Comparison of ENCODE assay signal across 16 mouse cellular contexts in genomic region chr2:71122268-71123029, GRCm38 (mm10). TPM values are rescaled to one million over a fixed set of nuclear protein-coding genes. Genes with fewer than 3 reads are reported as not detected.
DNase-seq lines count a peak whose midpoint lies in the region; ATAC-seq and TF ChIP-seq lines count a peak whose summit lies in the region.
"Had no signal": no experiment of that assay in that cellular context is flagged by ENCODE, and none has a peak within 500 bp of the region (broad histone marks: within the 10 kb centered on the region; RNA-seq: fewer than 3 reads in every experiment).

No protein-coding gene starts in this region.

- H3K36me3 ChIP-seq in forebrain, embryonic 16.5 days (ENCODE audit: control insufficient read depth, insufficient read depth), result no peaks in the 10 kb centered on the region
- H3K36me3 ChIP-seq in forebrain, postnatal 0 days (ENCODE audit: insufficient read depth), result no peaks in the 10 kb centered on the region
- H3K36me3 ChIP-seq in midbrain, embryonic 11.5 days (ENCODE audit: control insufficient read depth, insufficient read depth, low read length), result no peaks in the 10 kb centered on the region
- no peaks in the 10 kb centered on the region for H3K36me3 ChIP-seq in midbrain, embryonic 10.5 days
- no peaks in the 10 kb centered on the region for H3K36me3 ChIP-seq in midbrain, postnatal 0 days (ENCODE audit: insufficient read depth, low read length)
- H3K36me3 ChIP-seq: stomach, embryonic 15.5 days had no signal

- no peak overlapping the region for H3K9ac ChIP-seq in forebrain, embryonic 16.5 days (replicated peaks; ENCODE audit: low read depth, low read length)
- no peak overlapping the region for H3K9ac ChIP-seq in forebrain, postnatal 0 days
- no peak overlapping the region for H3K9ac ChIP-seq in midbrain, embryonic 11.5 days (ENCODE audit: low read length)
- H3K9ac ChIP-seq in midbrain, postnatal 0 days (replicated peaks; ENCODE audit: low read length, poor library complexity, severe bottlenecking), result no peak overlapping the region
- H3K9ac ChIP-seq: liver, embryonic 14.5 days; stomach, embryonic 15.5 days had no signal

- 44% methylated on average over 13 of the region's 13 CpGs for WGBS in forebrain, embryonic 16.5 days
- 47% methylated on average over 13 of the region's 13 CpGs for WGBS in forebrain, postnatal 0 days
- WGBS in midbrain, embryonic 11.5 days, result 85% methylated on average over 13 of the region's 13 CpGs
- WGBS in midbrain, embryonic 10.5 days, result 89% methylated on average over 13 of the region's 13 CpGs
- WGBS in midbrain, postnatal 0 days, result 66% methylated on average over 13 of the region's 13 CpGs

- H3K4me2 ChIP-seq in forebrain, embryonic 16.5 days (ENCODE audit: low read length), result no peak overlapping the region
- H3K4me2 ChIP-seq in forebrain, postnatal 0 days (ENCODE audit: low read depth), result no peak overlapping the region
- H3K4me2 ChIP-seq in midbrain, embryonic 11.5 days, result no peak overlapping the region
- H3K4me2 ChIP-seq in midbrain, postnatal 0 days (ENCODE audit: low read depth, low read length, poor library complexity, severe bottlenecking), result no peak overlapping the region
- H3K4me2 ChIP-seq: stomach, embryonic 15.5 days had no signal

- no peaks in the 10 kb centered on the region for H3K9me3 ChIP-seq in forebrain, embryonic 16.5 days (ENCODE audit: control insufficient read depth, low read length)
- H3K9me3 ChIP-seq in forebrain, postnatal 0 days (ENCODE audit: low read length), result no peaks in the 10 kb centered on the region
- H3K9me3 ChIP-seq in midbrain, embryonic 11.5 days (ENCODE audit: control insufficient read depth, low read length), result no peaks in the 10 kb centered on the region
- no peaks in the 10 kb centered on the region for H3K9me3 ChIP-seq in midbrain, embryonic 10.5 days (replicated peaks)
- no peaks in the 10 kb centered on the region for H3K9me3 ChIP-seq in midbrain, postnatal 0 days (ENCODE audit: low read length)
- H3K9me3 ChIP-seq: stomach, embryonic 15.5 days had no signal

- no peak for TF ChIP-seq CTCF in forebrain, postnatal 0 days (IDR thresholded peaks at IDR 0.05; ENCODE audit: low read depth)
- no peak for TF ChIP-seq CTCF in midbrain, postnatal 0 days (IDR thresholded peaks at IDR 0.05)

- H3K27me3 ChIP-seq in forebrain, embryonic 16.5 days (replicated peaks; ENCODE audit: control insufficient read depth, insufficient read depth, low read length), result peaks cover 2% of the 10 kb centered on the region; the same call in 1 of the 2 replicates
- H3K27me3 ChIP-seq in forebrain, postnatal 0 days (ENCODE audit: insufficient read depth, low read length), result peaks cover 4% of the 10 kb centered on the region
- H3K27me3 ChIP-seq in midbrain, embryonic 11.5 days (ENCODE audit: control insufficient read depth, insufficient read depth, low read length), result peaks cover 7% of the 10 kb centered on the region; the same call in 1 of the 2 replicates
- H3K27me3 ChIP-seq in midbrain, embryonic 10.5 days (ENCODE audit: low read depth, poor library complexity, severe bottlenecking), result peaks cover 30% of the 10 kb centered on the region
- H3K27me3 ChIP-seq in midbrain, postnatal 0 days (ENCODE audit: insufficient read depth, low read length), result peaks cover 10% of the 10 kb centered on the region; the same call in 1 of the 2 replicates
- H3K27me3 ChIP-seq: stomach, embryonic 15.5 days had no signal

- H3K4me1 ChIP-seq in forebrain, embryonic 16.5 days (replicated peaks; ENCODE audit: control insufficient read depth, insufficient read depth, low read length), result peaks cover 22% of the 10 kb centered on the region
- 0 out of 2 replicates have a peak, but pooled peaks cover 6% of the 10 kb centered on the region for H3K4me1 ChIP-seq in forebrain, postnatal 0 days (ENCODE audit: insufficient read depth)
- H3K4me1 ChIP-seq in midbrain, embryonic 11.5 days (ENCODE audit: control insufficient read depth, insufficient read depth, low read length), result peaks cover 6% of the 10 kb centered on the region; the same call in 1 of the 2 replicates
- H3K4me1 ChIP-seq in midbrain, embryonic 10.5 days, result peaks cover 34% of the 10 kb centered on the region
- no peaks in the 10 kb centered on the region; the same call in 1 of the 2 replicates for H3K4me1 ChIP-seq in midbrain, postnatal 0 days (ENCODE audit: insufficient read depth, low read length)

- H3K4me3 ChIP-seq in forebrain, embryonic 16.5 days (replicated peaks; ENCODE audit: low read length), result no peak overlapping the region
- H3K4me3 ChIP-seq in forebrain, postnatal 0 days (ENCODE audit: low read depth, low read length), result no peak overlapping the region
- H3K4me3 ChIP-seq in midbrain, embryonic 11.5 days (ENCODE audit: low read depth, low read length), result no peak overlapping the region
- H3K4me3 ChIP-seq in midbrain, embryonic 10.5 days, result no peak overlapping the region
- no peak overlapping the region for H3K4me3 ChIP-seq in midbrain, postnatal 0 days (ENCODE audit: low read depth, low read length)
- H3K4me3 ChIP-seq: stomach, embryonic 15.5 days had no signal

- DNase-seq in forebrain, postnatal 0 days, result no peak
- peak; percentile 65 for DNase-seq in midbrain, embryonic 11.5 days (ENCODE audit: low spot score, missing footprints)
- no peak for DNase-seq in midbrain, embryonic 10.5 days (ENCODE audit: low spot score)
- peak; percentile 22 for DNase-seq in brain, adult 2 months (ENCODE audit: low read depth, low spot score)
- DNase-seq in midbrain, postnatal 0 days (ENCODE audit: low spot score), result peak; percentile 33
- DNase-seq in adrenal gland, postnatal 4 days (ENCODE audit: low spot score in 2 of 2), result no peak
- DNase-seq: B cell, adult 2 months; cerebellum, postnatal 36 days; gastrocnemius, postnatal 14 days; kidney, adult 8-10 months; kidney, postnatal 36 days; spleen, adult 18-20 months; thymus, adult 2 months had no signal

- peak; percentile 57 for ATAC-seq in forebrain, embryonic 16.5 days
- no peak for ATAC-seq in forebrain, postnatal 0 days
- ATAC-seq in midbrain, embryonic 11.5 days (ENCODE audit: low FRiP score), result no peak
- no peak for ATAC-seq in midbrain, postnatal 0 days (ENCODE audit: low FRiP score)

- peak overlapping the region; percentile 20; the same call in 1 of the 2 replicates for H3K27ac ChIP-seq in forebrain, embryonic 16.5 days (ENCODE audit: low read length)
- H3K27ac ChIP-seq in forebrain, postnatal 0 days (ENCODE audit: low read depth, low read length), result no peak overlapping the region
- no peak overlapping the region for H3K27ac ChIP-seq in midbrain, embryonic 11.5 days (ENCODE audit: low read depth, low read length)
- H3K27ac ChIP-seq in midbrain, embryonic 10.5 days (replicated peaks), result no peak overlapping the region
- H3K27ac ChIP-seq in midbrain, postnatal 0 days (ENCODE audit: low read depth, low read length), result no peak overlapping the region
- H3K27ac ChIP-seq: liver, embryonic 14.5 days; stomach, embryonic 15.5 days had no signal

RNA-seq across cellular contexts. Expression of gene Cybrd1, which starts 4.7 kb away (rescaled TPM):
- polyA plus RNA-seq in forebrain, embryonic 16.5 days (2015; fragmentation: Nextera tagmentation; extraction: Ambion mirVana), result 1.5 and 1.9 TPM in 2 replicates
- 4.1 and 7.0 TPM in 2 replicates for total RNA-seq in forebrain, postnatal 0 days (2014; rRNA removed)
- 1.6 and 2.5 TPM in 2 replicates for polyA plus RNA-seq in forebrain, postnatal 0 days (2015; fragmentation: Nextera tagmentation; extraction: Ambion mirVana)
- polyA plus RNA-seq in midbrain, embryonic 11.5 days (2014; fragmentation: Nextera tagmentation; extraction: Ambion mirVana), result 0.22 and 0.26 TPM in 2 replicates
- polyA plus RNA-seq in midbrain, embryonic 10.5 days (2016; fragmentation: Nextera tagmentation; extraction: Ambion mirVana), result 0.23 and 0.30 TPM in 2 replicates
- 6.3 and 6.9 TPM in 2 replicates for total RNA-seq in midbrain, postnatal 0 days (2014; rRNA removed)
- 1.5 and 2.2 TPM in 2 replicates for polyA plus RNA-seq in midbrain, postnatal 0 days (2015; fragmentation: Nextera tagmentation; extraction: Ambion mirVana)
- total RNA-seq in adrenal gland, postnatal 4 days (2021), result 1 to 10 TPM; 2.9 to 3.0 TPM

Comparison
In these comparisons a context has a peak if more than half of its experiments do, and no peak if none do; other contexts are left out.
1. DNase-seq: peak in midbrain, embryonic 11.5 days (single experiment), brain, adult 2 months (single experiment) and midbrain, postnatal 0 days (single experiment); none in forebrain, postnatal 0 days (single experiment), midbrain, embryonic 10.5 days (single experiment) and adrenal gland, postnatal 4 days (0 of 2).